Mouse (Mus musculus) ES-E14 (cell line): ENCODE results near the gene Mydgf. TPM values are rescaled to one million over a fixed set of nuclear protein-coding genes. Genes with fewer than 3 reads are reported as not detected.

Experiments used
- DNase-seq: peaks from one replicate; pipeline ENCODE4 v3.0.0-alpha.2; 2013; ENCODE audit warnings: low read depth, low spot score
- H3K27ac ChIP-seq: 2 replicates; pipeline ENCODE4 v1.5.1; 2012; ENCODE audit warnings: low read depth, mild to moderate bottlenecking, low read length, moderate library complexity, mixed read lengths; ENCODE audit not compliant: poor library complexity, insufficient read depth, severe bottlenecking
- H3K36me3 ChIP-seq: 2 replicates; pipeline ENCODE4 v1.6.1; 2012; ENCODE audit warnings: mild to moderate bottlenecking, low read length, moderate library complexity, mixed read lengths; ENCODE audit not compliant: control insufficient read depth, poor library complexity, insufficient read depth, severe bottlenecking
- H3K4me1 ChIP-seq, 2 experiments: fragments of 150-350 bp in 1 of 2; sonication (generic) in 1 of 2; 2 replicates each; pipeline ENCODE4 v1.6.1; 2012; ENCODE audit warnings: low read length in 2 of 2, mild to moderate bottlenecking in 1 of 2, mixed read lengths in 1 of 2; ENCODE audit not compliant: control insufficient read depth in 2 of 2, insufficient read depth in 2 of 2, poor library complexity in 1 of 2
- H3K4me3 ChIP-seq, 2 experiments: fragments of 150-350 bp in 1 of 2; sonication (generic) in 1 of 2; 2 replicates each; pipeline ENCODE4 v1.5.1; 2012; ENCODE audit warnings: low read length in 2 of 2, low read depth in 1 of 2, mild to moderate bottlenecking in 1 of 2, mixed read lengths in 1 of 2; ENCODE audit not compliant: insufficient read depth in 1 of 2, poor library complexity in 1 of 2, severe bottlenecking in 1 of 2
- H3K9ac ChIP-seq: 2 replicates; pipeline ENCODE4 v1.6.1; 2012; ENCODE audit warnings: low read depth, mild to moderate bottlenecking, low read length, mixed read lengths; ENCODE audit not compliant: poor library complexity, insufficient read depth, severe bottlenecking
- H3K9me3 ChIP-seq: fragments of 150-350 bp; sonication (generic); 2 replicates; pipeline ENCODE4 v1.6.1; 2012; ENCODE audit warnings: low read depth, mild to moderate bottlenecking, low read length; ENCODE audit not compliant: control insufficient read depth, insufficient read depth
- CHD2 ChIP-seq: IDR thresholded peaks from 2 replicates; pipeline ENCODE4 v1.6.1; 2014; ENCODE audit warnings: mild to moderate bottlenecking, low read depth, low read length, inconsistent platforms
- HCFC1 ChIP-seq: IDR thresholded peaks from 2 replicates; pipeline ENCODE4 v1.6.1; 2012; ENCODE audit warnings: low read length, inconsistent platforms, borderline replicate concordance; ENCODE audit not compliant: insufficient read depth
- MAFK ChIP-seq: IDR thresholded peaks from 2 replicates; pipeline ENCODE4 v1.6.1; 2014; ENCODE audit warnings: mild to moderate bottlenecking, low read depth, low read length, inconsistent platforms; ENCODE audit not compliant: insufficient read depth
- ZC3H11A ChIP-seq: IDR thresholded peaks from 2 replicates; pipeline ENCODE4 v1.6.1; 2012; ENCODE audit warnings: low read depth, mild to moderate bottlenecking, inconsistent platforms, low read length, borderline replicate concordance
- ZNF384 ChIP-seq: IDR thresholded peaks from 2 replicates; pipeline ENCODE4 v1.6.1; 2012; ENCODE audit warnings: low read depth, low read length, inconsistent platforms
- in situ Hi-C, 2 experiments: fragments of 600-800 bp; cut with MboI; formaldehyde crosslinking; loops; one replicate each; pipeline ENCODE4 v1.15.1; 2025; ENCODE audit warnings: low sequenced_read_pairs in 2 of 2, inconsistent platforms in 1 of 2; ENCODE audit not compliant: unreplicated experiment in 2 of 2
- total RNA-seq: library from RNA; depleted of rRNA; stranded (reverse); fragments of 300-350 nt; gene quantifications from 2 replicates; pipeline ENCODE4 v1.2.3, GENCODE M21; 2012

The Mydgf gene
- total RNA-seq, 1 experiment = 71.1 TPM

DNA sequence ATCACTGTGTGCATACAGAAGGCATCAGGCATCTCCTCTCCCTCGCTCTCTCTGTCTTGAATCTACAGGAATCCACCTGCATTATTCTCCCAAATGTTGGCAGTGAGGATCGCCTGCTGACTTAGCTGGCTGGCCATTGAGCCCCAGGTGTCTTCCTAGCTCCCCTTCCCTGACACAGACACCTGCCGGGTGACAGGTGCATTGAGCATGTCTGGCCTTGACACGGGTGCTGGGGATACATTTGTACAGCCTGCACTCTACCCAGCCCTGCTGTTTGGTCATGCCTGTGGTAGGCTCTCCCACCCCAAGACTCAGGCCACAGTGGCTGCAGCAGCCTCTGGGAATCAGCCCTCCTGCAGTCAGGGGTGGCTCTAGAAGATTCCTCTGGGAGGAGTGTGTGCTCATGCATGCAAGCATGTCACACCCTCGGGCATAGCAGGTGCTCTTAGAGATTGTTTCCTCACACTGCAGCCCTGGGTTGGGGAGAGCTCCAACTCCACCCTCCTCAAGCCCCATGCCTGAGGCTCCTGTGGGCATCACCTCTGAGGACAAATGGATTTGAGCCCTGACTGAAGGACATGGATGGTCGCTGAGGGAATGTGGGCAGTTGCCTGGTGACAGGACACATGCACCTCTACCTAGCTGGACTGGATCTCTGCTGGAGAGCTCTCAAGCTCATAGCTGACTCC, 23.4 kb upstream of the Mydgf start:
- TF ChIP-seq ZC3H11A = no peak
- no peak for TF ChIP-seq HCFC1
- TF ChIP-seq ZNF384 = no peak
- no peak for TF ChIP-seq MAFK
- TF ChIP-seq CHD2 = no peak
- Histone ChIP-seq H3K4me3 (no peak overlapping the region), H3K27ac (no peak overlapping the region), H3K36me3 (peaks cover 72% of the 10 kb centered on the region), H3K9ac (no peak overlapping the region), H3K9me3 (no peaks in the 10 kb centered on the region), H3K4me1 (peaks cover 0 to 2% of the 10 kb centered on the region in 2 experiments; a peak in 1 of 4 replicates)
- DNase-seq = no peak
- in situ Hi-C loops = no loop called here

DNA sequence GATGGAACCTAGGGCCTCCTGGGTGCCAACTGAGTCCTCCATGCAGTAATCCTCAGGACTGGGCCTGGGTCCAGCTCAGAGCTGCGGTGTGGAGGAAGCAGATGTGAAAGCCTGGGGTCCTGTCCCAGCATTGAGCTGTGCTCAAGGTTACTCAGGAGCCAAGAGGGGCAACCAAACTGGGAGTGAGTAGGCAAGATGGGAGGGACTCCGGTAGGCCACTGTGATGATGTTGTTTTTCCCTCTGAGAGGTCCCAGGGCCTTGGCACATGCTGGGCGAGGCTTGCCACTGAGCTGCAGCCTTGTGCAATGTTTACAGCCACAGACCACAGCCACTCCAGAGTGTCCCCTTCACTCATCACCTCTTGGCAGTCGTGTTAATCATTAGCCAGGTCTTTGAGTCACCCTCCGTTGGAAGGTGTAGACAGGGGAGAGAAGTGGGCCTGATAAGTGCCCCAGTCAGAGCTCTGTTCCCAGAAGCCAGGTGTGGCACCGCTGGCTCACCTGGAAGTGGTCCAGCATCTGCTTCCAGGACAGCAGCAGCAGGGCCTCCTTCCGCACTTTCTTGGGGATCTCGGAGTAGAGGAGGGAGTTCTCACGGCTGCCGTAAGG, 22.7 kb upstream of the Mydgf start:
- no peak overlapping the region for H3K9ac ChIP-seq
- no peak overlapping the region for H3K27ac ChIP-seq
- no peaks in the 10 kb centered on the region for H3K9me3 ChIP-seq
- H3K4me1 ChIP-seq = no peaks in the 10 kb centered on the region; a peak in 1 of 4 replicates
- TF ChIP-seq ZC3H11A = no peak
- TF ChIP-seq ZNF384 = no peak
- TF ChIP-seq CHD2 = no peak
- TF ChIP-seq MAFK = no peak
- no peak for TF ChIP-seq HCFC1
- H3K4me3 ChIP-seq = no peak overlapping the region
- in situ Hi-C loops = no loop called here
- no peak for DNase-seq
- peaks cover 68% of the 10 kb centered on the region for H3K36me3 ChIP-seq

DNA sequence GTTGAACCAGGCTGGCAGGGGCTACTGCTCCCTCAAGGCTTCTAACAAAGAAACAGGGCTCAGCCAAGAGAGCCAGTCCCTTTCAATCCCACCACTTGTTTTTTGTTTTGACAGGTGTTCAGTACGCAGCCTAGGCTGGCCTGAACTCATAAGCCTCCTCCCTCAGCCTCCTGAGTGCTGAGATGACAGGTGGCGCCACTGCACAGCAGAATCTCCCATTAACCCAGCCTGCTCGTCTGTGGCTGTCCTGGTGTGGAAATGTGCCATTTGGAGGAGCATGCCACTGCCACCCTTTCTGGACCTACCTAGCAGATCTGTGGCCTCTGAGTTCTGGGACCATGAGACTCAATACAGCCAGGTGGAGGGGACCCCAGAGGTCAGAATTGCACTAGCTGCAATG, 20.0 kb upstream of the Mydgf start:
- no peaks in the 10 kb centered on the region for H3K9me3 ChIP-seq
- in situ Hi-C loops = no loop called here
- H3K27ac ChIP-seq = no peak overlapping the region
- no peak for DNase-seq
- TF ChIP-seq ZNF384 = no peak
- no peak for TF ChIP-seq MAFK
- TF ChIP-seq ZC3H11A = no peak
- no peak for TF ChIP-seq HCFC1
- no peak for TF ChIP-seq CHD2
- no peak overlapping the region for H3K9ac ChIP-seq
- H3K4me3 ChIP-seq = no peak overlapping the region
- H3K36me3 ChIP-seq = peaks cover 52% of the 10 kb centered on the region
- H3K4me1 ChIP-seq = no peaks in the 10 kb centered on the region; a peak in 1 of 4 replicates

GRCm38 (mm10) chr17:56202476-56202875, 18.8 kb upstream of the Mydgf start:
- no peak for TF ChIP-seq MAFK
- TF ChIP-seq HCFC1 = no peak
- no peak for TF ChIP-seq ZC3H11A
- TF ChIP-seq ZNF384 = no peak
- TF ChIP-seq CHD2 = no peak
- Histone ChIP-seq H3K9ac (no peak overlapping the region), H3K4me1 (no peaks in the 10 kb centered on the region; a peak in 1 of 4 replicates), H3K9me3 (no peaks in the 10 kb centered on the region), H3K36me3 (peaks cover 49% of the 10 kb centered on the region), H3K4me3 (no peak overlapping the region), H3K27ac (no peak overlapping the region)
- in situ Hi-C loops = no loop called here
- no peak for DNase-seq
